Mouse (Mus musculus): ENCODE measurements around the gene Scaf11. TPM values are rescaled to one million over a fixed set of nuclear protein-coding genes. Genes with fewer than 3 reads are reported as not detected.

Scaf11 gene
- polyA plus RNA-seq, 1 experiment = 14.6 TPM

DNA sequence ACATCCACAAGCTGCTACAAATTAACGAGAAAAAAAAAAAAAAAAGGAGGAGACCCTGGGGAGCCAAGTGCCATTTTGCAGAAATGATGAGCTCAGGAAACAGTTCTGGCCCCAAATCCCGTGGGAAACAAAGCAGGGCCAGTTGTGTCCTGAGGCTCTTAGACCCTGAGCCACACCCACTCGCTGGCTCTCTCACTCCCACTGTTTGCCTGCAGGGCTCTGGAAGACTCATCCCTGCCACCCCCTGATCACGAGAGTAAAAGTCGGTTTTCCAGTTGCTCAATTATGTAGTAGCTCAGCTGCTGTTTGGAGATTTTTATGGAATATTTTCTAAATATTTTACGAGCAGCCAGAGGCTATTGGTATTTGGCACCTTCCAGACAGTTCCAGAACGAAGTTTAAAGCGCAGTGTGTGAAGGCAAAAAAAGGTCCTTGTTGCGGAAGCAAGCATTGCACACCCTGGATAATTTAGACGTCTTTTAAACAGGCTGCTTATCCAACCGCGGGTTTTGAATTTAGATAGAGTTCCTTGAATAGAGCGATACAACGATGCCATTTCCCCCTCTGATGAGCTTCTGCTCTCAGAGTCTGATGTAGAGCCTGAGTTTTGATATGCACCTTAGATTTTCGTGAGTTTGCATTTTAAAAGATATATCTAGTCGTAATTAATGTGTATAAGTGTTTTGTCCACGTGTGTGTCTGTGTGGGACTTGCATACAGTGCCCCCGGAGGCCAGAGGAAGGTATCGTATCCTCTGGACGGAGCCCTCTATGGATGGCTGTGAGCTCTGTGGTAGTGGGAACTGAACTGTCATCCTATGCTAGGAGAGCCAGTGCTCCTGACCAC, 28.5 kb upstream of the Scaf11 start:
- H3K27me3 ChIP-seq (replicated peaks) = no peaks in the 10 kb centered on the region
- TF ChIP-seq FLI1 (IDR thresholded peaks at IDR 0.05; ENCODE audit: low read length) (no peak), GATA1 (IDR thresholded peaks at IDR 0.05; ENCODE audit: borderline replicate concordance, low read length) (no peak)
- H3K4me3 ChIP-seq (replicated peaks) = no peak overlapping the region
- no peaks in the 10 kb centered on the region for H3K9me3 ChIP-seq
- peaks cover 24% of the 10 kb centered on the region for H3K4me1 ChIP-seq
- no peaks in the 10 kb centered on the region for H3K36me3 ChIP-seq (replicated peaks; ENCODE audit: low read length)

DNA sequence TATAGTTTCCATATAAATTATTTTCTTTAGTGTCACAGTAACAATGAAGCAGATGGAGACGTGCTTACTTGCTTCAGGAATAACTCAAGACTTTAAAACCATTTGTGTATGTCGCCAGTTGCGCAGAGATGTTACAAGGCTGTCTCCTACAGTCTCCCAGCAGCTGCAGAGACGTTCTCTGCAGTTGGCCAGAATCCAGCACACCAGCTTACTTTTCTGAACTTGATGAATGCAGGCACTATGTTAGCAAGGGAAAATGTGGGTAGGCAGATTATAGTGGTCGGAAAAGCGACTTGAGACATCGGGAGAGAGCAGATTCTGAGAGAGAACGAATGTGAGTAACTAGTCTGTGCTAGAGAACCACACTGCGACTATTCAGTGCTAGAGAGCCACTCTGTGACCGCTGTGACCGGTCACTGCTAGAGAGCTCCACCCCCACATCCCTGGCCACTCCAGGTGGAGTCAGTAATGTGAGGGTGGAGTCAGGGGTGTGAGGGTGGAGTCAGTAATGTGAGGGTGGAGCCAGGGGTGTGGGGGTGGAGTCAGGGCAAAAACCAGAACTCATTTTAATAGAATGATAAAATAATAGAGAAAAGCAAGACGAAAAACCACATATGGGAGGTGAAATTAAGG, 26.5 kb upstream of the Scaf11 start:
- TF ChIP-seq GATA1 (IDR thresholded peaks at IDR 0.05; ENCODE audit: borderline replicate concordance, low read length) (no peak), FLI1 (IDR thresholded peaks at IDR 0.05; ENCODE audit: low read length) (no peak)
- H3K4me1 ChIP-seq = peaks cover 29% of the 10 kb centered on the region
- peaks cover 14% of the 10 kb centered on the region for H3K9me3 ChIP-seq
- H3K36me3 ChIP-seq (replicated peaks; ENCODE audit: low read length) = no peaks in the 10 kb centered on the region
- H3K4me3 ChIP-seq (replicated peaks) = no peak overlapping the region
- no peaks in the 10 kb centered on the region for H3K27me3 ChIP-seq (replicated peaks)

DNA sequence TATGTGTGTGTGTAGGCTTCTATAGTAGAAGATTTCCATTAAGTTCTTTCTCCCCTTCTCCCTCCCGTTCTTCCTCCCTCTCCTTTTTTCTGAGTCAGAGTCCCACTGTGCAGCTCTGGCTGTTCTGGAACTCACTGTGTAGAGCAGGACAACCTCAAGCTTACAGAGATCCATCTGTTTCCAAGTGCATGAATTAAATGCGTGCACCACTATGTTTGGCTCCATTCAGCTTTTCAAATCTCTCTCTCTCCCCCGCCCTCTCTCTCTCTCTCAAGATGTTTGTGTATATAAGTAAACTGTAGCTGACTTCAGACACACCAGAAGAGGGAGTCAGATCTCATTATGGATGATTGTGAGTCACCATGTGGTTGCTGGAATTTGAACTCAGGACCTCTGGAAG, 20.2 kb upstream of the Scaf11 start:
- no peaks in the 10 kb centered on the region for H3K27me3 ChIP-seq (replicated peaks)
- H3K4me1 ChIP-seq = peaks cover 28% of the 10 kb centered on the region
- H3K9me3 ChIP-seq = peaks cover 21% of the 10 kb centered on the region
- no peak overlapping the region for H3K4me3 ChIP-seq (replicated peaks)
- TF ChIP-seq GATA1 (IDR thresholded peaks at IDR 0.05; ENCODE audit: borderline replicate concordance, low read length) (no peak), FLI1 (IDR thresholded peaks at IDR 0.05; ENCODE audit: low read length) (no peak)
- H3K36me3 ChIP-seq (replicated peaks; ENCODE audit: low read length) = no peaks in the 10 kb centered on the region

DNA sequence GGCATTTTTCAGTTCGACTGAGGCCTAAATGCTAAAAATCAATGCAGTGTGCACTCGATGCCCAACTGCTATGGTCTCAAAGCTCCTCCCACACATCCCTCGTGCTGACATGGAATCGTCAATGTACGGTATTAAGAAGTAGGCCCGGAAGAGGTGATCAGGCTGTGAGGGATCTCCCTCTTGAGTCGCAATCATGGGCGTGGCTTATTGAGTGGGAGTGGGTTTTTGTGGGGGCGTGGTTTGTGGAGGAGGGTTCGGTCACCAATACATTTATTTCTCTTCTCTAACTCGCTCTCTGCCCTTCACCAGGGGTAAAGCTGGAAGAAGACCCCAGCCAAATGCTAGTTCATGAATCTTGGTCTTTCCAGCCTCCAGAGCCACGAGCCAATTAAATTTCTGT, 17.4 kb upstream of the Scaf11 start:
- peaks cover 19% of the 10 kb centered on the region for H3K9me3 ChIP-seq
- peaks cover 43% of the 10 kb centered on the region for H3K4me1 ChIP-seq
- H3K27me3 ChIP-seq (replicated peaks) = no peaks in the 10 kb centered on the region
- H3K4me3 ChIP-seq (replicated peaks) = no peak overlapping the region
- no peak for TF ChIP-seq GATA1 (IDR thresholded peaks at IDR 0.05; ENCODE audit: borderline replicate concordance, low read length)
- no peak for TF ChIP-seq FLI1 (IDR thresholded peaks at IDR 0.05; ENCODE audit: low read length)
- H3K36me3 ChIP-seq (replicated peaks; ENCODE audit: low read length) = peaks cover 14% of the 10 kb centered on the region

DNA sequence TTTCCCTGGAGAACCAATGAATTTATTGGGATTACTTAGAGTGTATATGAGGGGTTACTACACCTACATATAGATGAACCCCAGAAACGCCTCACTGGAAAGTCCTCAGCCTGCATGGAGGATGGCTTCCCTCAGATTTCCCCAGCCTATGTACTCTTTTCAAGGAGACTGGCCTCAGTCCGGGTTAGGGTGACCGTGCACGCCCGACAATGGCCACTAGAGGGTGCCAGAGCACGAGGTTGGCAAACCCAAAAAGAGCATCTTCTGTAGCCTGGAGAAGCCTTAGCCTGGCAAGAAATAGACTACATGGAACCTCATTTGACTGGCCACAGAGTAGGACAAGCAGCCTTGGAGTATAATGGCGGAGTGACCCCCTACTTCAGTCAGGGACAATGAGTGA, 15.7 kb upstream of the Scaf11 start:
- H3K27me3 ChIP-seq (replicated peaks) = no peaks in the 10 kb centered on the region
- H3K4me3 ChIP-seq (replicated peaks) = no peak overlapping the region
- TF ChIP-seq FLI1 (IDR thresholded peaks at IDR 0.05; ENCODE audit: low read length) (no peak), GATA1 (IDR thresholded peaks at IDR 0.05; ENCODE audit: borderline replicate concordance, low read length) (no peak)
- peaks cover 14% of the 10 kb centered on the region; the same call in 1 of the 2 replicates for H3K9me3 ChIP-seq
- H3K4me1 ChIP-seq = peaks cover 48% of the 10 kb centered on the region
- peaks cover 26% of the 10 kb centered on the region for H3K36me3 ChIP-seq (replicated peaks; ENCODE audit: low read length)

DNA sequence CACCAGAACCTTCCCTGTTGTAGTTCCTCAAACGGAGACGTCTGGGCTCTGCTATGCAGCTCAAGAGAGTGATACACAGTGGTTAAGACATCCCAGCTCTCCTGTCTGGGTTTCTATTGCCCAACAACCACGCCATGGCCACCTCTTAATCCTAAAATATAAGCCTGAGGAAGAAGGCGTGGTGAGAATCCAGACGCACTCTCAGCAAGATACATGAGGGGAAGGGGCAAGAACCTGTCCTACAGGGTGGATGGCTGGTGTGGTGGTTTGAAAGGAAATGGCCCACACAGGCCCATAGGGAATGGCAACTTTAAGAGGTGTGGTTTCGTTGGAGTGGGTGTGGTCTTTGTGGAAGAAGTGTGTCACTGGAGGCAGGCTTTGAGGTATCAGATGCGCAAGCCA, 14.9 kb upstream of the Scaf11 start:
- peaks cover 54% of the 10 kb centered on the region for H3K4me1 ChIP-seq
- no peaks in the 10 kb centered on the region for H3K27me3 ChIP-seq (replicated peaks)
- peak overlapping the region; percentile 50 for H3K4me3 ChIP-seq (replicated peaks)
- H3K36me3 ChIP-seq (replicated peaks; ENCODE audit: low read length) = peaks cover 33% of the 10 kb centered on the region
- TF ChIP-seq GATA1 (IDR thresholded peaks at IDR 0.05; ENCODE audit: borderline replicate concordance, low read length) = no peak
- no peak for TF ChIP-seq FLI1 (IDR thresholded peaks at IDR 0.05; ENCODE audit: low read length)
- peaks cover 14% of the 10 kb centered on the region; the same call in 1 of the 2 replicates for H3K9me3 ChIP-seq

DNA sequence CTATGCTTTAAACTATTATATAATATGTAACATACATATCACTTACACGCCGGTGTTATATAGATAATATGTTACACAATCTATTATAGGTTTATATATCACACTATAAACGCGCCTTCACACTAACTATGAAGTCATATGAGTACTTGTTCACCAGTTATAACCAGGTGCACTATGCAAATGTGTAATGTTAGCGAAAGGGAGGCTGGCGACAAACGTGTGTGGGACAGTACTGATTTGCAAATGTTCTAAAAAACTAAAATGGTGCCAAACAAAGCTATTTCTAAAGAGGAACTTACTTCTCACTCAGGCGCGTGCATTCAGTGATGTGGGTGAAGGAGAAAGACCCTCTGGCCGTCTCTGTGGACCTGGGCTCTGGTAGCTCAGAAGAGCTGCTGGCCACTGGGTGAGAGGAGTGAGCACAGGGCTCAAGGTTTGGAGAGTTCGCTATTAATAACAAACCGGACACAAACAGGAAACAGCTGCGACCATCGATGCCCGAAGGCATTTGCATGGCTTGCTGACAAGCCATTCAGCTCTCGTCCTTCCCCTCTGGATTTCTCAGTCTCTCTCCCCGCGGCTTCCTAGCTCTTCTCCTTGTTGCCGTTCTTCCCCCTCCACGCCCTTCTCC, 13.8 kb upstream of the Scaf11 start:
- H3K4me1 ChIP-seq = peaks cover 63% of the 10 kb centered on the region
- H3K27me3 ChIP-seq (replicated peaks) = no peaks in the 10 kb centered on the region
- TF ChIP-seq FLI1 (IDR thresholded peaks at IDR 0.05; ENCODE audit: low read length) (peak; percentile 47; the same call in 1 of the 2 replicates), GATA1 (IDR thresholded peaks at IDR 0.05; ENCODE audit: borderline replicate concordance, low read length) (no peak; the same call in 2 of the 3 replicates)
- peaks cover 14% of the 10 kb centered on the region; the same call in 1 of the 2 replicates for H3K9me3 ChIP-seq
- H3K4me3 ChIP-seq (replicated peaks) = peak overlapping the region; percentile 88
- H3K36me3 ChIP-seq (replicated peaks; ENCODE audit: low read length) = peaks cover 42% of the 10 kb centered on the region

DNA sequence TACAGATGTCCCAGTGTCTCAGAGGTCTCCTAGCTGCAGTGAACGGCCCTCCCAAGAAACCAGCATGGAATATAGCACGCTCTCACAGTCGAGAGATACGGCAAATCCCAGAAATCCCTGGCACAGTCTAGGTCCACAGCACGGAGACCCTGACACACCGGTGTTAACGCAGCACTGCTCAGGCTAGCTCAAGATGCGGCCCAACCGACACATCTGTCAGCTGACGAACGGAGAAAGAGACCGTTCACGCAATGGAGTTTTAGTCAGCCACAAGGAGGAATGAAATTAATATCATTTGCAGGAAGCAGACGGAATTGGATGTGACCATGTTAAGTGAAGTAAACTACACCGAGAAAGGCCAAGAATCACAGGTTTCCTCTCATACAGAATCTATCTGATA, 13.3 kb upstream of the Scaf11 start:
- Histone ChIP-seq H3K4me1 (peaks cover 65% of the 10 kb centered on the region), H3K4me3 (replicated peaks) (peak overlapping the region; percentile 88), H3K9me3 (peaks cover 14% of the 10 kb centered on the region; the same call in 1 of the 2 replicates), H3K27me3 (replicated peaks) (no peaks in the 10 kb centered on the region), H3K36me3 (replicated peaks; ENCODE audit: low read length) (peaks cover 42% of the 10 kb centered on the region)
- no peak for TF ChIP-seq FLI1 (IDR thresholded peaks at IDR 0.05; ENCODE audit: low read length)
- no peak for TF ChIP-seq GATA1 (IDR thresholded peaks at IDR 0.05; ENCODE audit: borderline replicate concordance, low read length)

DNA sequence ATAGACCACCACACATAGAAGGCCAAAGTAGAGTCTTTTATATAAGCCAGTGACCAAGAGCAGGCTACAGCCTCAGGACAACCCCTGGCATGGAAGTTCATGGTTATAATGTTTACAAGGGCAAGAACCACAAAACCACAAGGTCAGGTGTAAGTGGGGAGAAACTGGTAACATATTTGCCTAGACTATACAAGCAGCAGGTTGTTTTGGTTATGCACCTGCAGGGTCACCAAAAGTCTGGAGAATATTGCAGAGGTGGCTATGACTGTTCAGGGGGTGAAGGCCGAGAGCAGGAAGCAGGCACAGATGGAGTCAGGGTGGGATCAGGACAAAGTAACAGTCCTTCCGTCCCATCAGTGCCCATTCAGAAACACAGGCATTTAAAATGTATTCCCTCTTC, 7.7 kb upstream of the Scaf11 start:
- no peak for TF ChIP-seq GATA1 (IDR thresholded peaks at IDR 0.05; ENCODE audit: borderline replicate concordance, low read length)
- TF ChIP-seq FLI1 (IDR thresholded peaks at IDR 0.05; ENCODE audit: low read length) = no peak
- peaks cover 13% of the 10 kb centered on the region; the same call in 1 of the 2 replicates for H3K9me3 ChIP-seq
- H3K36me3 ChIP-seq (replicated peaks; ENCODE audit: low read length) = peaks cover 58% of the 10 kb centered on the region

More for the DNA sequence above, 7.7 kb upstream of the Scaf11 start:
- Histone ChIP-seq H3K27me3 (replicated peaks) (no peaks in the 10 kb centered on the region), H3K4me3 (replicated peaks) (no peak overlapping the region), H3K4me1 (peaks cover 70% of the 10 kb centered on the region)
